Mouse (Mus musculus): ENCODE measurements around the gene Dusp13. TPM values are rescaled to one million over a fixed set of nuclear protein-coding genes. Genes with fewer than 3 reads are reported as not detected.

The Dusp13 gene
- polyA plus RNA-seq, 1 experiment from 2014 or later = not detected

DNA sequence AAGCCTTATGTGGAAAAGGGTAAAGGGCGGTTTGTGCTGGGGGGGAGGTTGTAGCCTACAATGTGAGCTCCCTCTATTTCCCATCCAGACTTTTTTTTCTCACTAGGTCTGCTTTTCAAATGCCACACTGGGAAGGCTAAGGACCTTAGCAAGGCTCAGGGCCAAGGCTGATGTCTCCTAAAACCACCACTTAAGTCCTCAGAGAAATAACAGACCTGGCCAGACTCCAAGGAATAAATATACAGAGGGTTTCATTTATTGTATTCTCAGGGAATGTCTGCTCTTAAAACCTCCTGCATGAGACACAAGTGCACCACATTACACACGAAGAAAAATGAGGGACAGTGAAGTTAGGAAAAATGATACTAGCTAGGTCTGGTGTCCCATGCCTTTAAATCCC, 39.8 kb downstream of the Dusp13 start:
- no peaks in the 10 kb centered on the region for H3K4me1 ChIP-seq (replicated peaks; ENCODE audit: insufficient read depth, low read length)
- no peaks in the 10 kb centered on the region for H3K27me3 ChIP-seq (ENCODE audit: insufficient read depth, low read length)
- H3K4me2 ChIP-seq (ENCODE audit: low read length) = no peak overlapping the region
- DNase-seq (ENCODE audit: low spot score) (no peak), ATAC-seq (replicated peaks; ENCODE audit: low FRiP score, low read depth) (no peak)
- H3K27ac ChIP-seq = no peak overlapping the region
- H3K9ac ChIP-seq (ENCODE audit: low read depth, low read length) = no peak overlapping the region
- no peaks in the 10 kb centered on the region for H3K36me3 ChIP-seq (ENCODE audit: insufficient read depth, low read length)
- TF ChIP-seq CTCF (IDR thresholded peaks at IDR 0.05; ENCODE audit: low read depth) = no peak
- no peak overlapping the region for H3K4me3 ChIP-seq (replicated peaks; ENCODE audit: low read depth, low read length)
- 84% methylated on average over 2 of the region's 2 CpGs for WGBS
- H3K9me3 ChIP-seq (replicated peaks; ENCODE audit: low read length) = no peaks in the 10 kb centered on the region

- H3K36me3 ChIP-seq (ENCODE audit: insufficient read depth, low read length) = no peaks in the 10 kb centered on the region
- TF ChIP-seq CTCF (IDR thresholded peaks at IDR 0.05; ENCODE audit: low read depth) = peak; percentile 37; the same call in 1 of the 2 replicates
- H3K27ac ChIP-seq = no peak overlapping the region
- no peak overlapping the region for H3K9ac ChIP-seq (ENCODE audit: low read depth, low read length)
- H3K27me3 ChIP-seq (ENCODE audit: insufficient read depth, low read length) = no peaks in the 10 kb centered on the region
- ATAC-seq (replicated peaks; ENCODE audit: low FRiP score, low read depth) = 0 out of 2 replicates have a peak, but pooled peaks have one; percentile 13
- no peaks in the 10 kb centered on the region for H3K4me1 ChIP-seq (replicated peaks; ENCODE audit: insufficient read depth, low read length)
- H3K4me2 ChIP-seq (ENCODE audit: low read length) = no peak overlapping the region
- DNase-seq (ENCODE audit: low spot score) = no peak
- 66% methylated on average over 2 of the region's 2 CpGs for WGBS
- no peak overlapping the region for H3K4me3 ChIP-seq (replicated peaks; ENCODE audit: low read depth, low read length)
- H3K9me3 ChIP-seq (replicated peaks; ENCODE audit: low read length) = no peaks in the 10 kb centered on the region
These were observed 41.4 kb downstream of the Dusp13 start for GRCm38 (mm10) chr14:21709545-21709944.

DNA sequence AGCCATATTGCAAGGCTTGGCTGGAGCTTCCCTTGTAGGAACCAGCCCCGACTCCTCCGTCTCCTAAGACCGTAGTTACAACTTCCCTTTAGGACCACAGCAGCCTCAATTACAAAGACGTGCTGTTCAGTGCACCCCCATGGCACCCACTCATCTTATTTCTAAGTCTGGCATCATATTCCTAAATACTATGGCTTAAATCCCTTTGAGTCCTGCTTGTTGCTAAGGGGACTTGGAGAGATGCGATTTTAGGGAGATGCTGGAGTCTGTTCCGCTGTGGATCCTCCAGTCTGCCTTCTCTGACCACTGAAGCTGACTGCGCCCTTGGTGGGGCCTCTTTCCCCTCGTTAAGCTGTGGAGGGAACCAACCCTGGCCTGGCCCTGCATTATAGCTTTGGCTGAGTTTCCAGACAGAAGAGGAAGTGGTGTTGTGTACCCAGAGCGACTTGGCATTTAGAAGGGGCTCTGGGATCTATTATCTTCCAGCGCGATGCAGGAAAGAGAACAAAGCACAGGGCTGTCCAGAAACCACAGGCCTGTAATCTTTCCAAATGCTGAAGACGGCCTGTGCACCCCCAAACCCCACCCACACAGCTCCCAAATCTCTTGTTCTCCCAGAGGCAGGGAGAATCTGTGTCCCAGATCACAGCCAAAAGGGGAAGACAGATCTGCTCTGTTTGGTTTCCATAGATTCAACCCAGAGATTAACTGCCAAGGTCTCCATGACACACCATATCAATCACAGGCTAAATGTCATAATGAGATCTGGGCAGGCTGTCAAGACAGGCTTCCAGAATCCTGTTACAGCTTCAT, 44.0 kb downstream of the Dusp13 start:
- ATAC-seq (replicated peaks; ENCODE audit: low FRiP score, low read depth) = no peak
- H3K36me3 ChIP-seq (ENCODE audit: insufficient read depth, low read length) = no peaks in the 10 kb centered on the region
- no peaks in the 10 kb centered on the region for H3K27me3 ChIP-seq (ENCODE audit: insufficient read depth, low read length)
- WGBS = 65% methylated on average over 12 of the region's 12 CpGs
- no peak for DNase-seq (ENCODE audit: low spot score)
- no peaks in the 10 kb centered on the region for H3K9me3 ChIP-seq (replicated peaks; ENCODE audit: low read length)
- no peak overlapping the region for H3K4me2 ChIP-seq (ENCODE audit: low read length)
- H3K4me1 ChIP-seq (replicated peaks; ENCODE audit: insufficient read depth, low read length) = 0 out of 2 replicates have a peak, but pooled peaks cover 4% of the 10 kb centered on the region
- TF ChIP-seq CTCF (IDR thresholded peaks at IDR 0.05; ENCODE audit: low read depth) = no peak
- H3K4me3 ChIP-seq (replicated peaks; ENCODE audit: low read depth, low read length) = no peak overlapping the region
- no peak overlapping the region for H3K27ac ChIP-seq
- no peak overlapping the region for H3K9ac ChIP-seq (ENCODE audit: low read depth, low read length)

DNA sequence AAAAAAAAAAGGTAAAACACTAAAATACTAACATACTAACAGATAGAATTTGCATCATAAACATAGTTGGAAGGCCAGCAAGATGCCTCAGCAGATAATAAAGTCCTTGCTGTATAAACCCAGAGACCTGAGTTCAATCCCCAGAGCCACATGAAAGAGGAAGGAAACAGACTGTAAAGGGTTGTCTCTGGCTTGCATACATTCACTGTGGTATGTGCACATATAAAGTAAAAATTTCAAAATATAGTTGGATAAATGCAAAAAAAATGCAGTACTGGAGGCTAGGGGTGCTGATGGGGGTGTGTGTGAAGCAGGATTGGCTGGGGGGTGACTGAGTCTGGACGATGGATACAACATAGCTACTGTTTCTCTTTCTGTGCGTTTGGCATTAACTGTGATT, 45.5 kb downstream of the Dusp13 start:
- H3K9ac ChIP-seq (ENCODE audit: low read depth, low read length) = no peak overlapping the region
- 0 out of 2 replicates have a peak, but pooled peaks cover 4% of the 10 kb centered on the region for H3K4me1 ChIP-seq (replicated peaks; ENCODE audit: insufficient read depth, low read length)
- no peak for TF ChIP-seq CTCF (IDR thresholded peaks at IDR 0.05; ENCODE audit: low read depth)
- ATAC-seq (replicated peaks; ENCODE audit: low FRiP score, low read depth) (no peak), DNase-seq (ENCODE audit: low spot score) (no peak)
- no peak overlapping the region for H3K27ac ChIP-seq
- WGBS = 83% methylated on average over 2 of the region's 2 CpGs
- no peaks in the 10 kb centered on the region for H3K36me3 ChIP-seq (ENCODE audit: insufficient read depth, low read length)
- no peaks in the 10 kb centered on the region for H3K27me3 ChIP-seq (ENCODE audit: insufficient read depth, low read length)
- no peak overlapping the region for H3K4me2 ChIP-seq (ENCODE audit: low read length)
- H3K4me3 ChIP-seq (replicated peaks; ENCODE audit: low read depth, low read length) = no peak overlapping the region
- H3K9me3 ChIP-seq (replicated peaks; ENCODE audit: low read length) = no peaks in the 10 kb centered on the region

DNA sequence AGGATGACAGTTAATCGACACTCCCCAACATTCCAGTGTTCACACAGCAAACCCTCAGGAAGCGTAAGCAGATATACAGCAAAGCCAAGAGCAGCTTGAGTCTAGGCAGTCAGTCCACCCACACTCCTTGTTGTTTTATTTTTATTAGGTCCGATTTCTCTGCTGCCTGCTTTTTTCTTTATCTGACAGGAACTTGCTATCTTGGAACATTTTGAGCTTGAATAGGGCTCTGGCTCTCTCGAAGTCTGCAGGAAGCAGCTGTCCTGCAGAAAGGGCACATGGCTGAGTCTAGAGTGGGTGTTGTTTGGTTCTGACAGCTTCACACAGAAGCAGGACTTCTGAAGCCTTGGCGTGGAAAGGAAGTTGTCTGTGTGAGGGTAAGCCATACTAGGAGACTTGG, 47.7 kb downstream of the Dusp13 start:
- H3K4me2 ChIP-seq (ENCODE audit: low read length) = no peak overlapping the region
- no peaks in the 10 kb centered on the region for H3K9me3 ChIP-seq (replicated peaks; ENCODE audit: low read length)
- ATAC-seq (replicated peaks; ENCODE audit: low FRiP score, low read depth) (no peak), DNase-seq (ENCODE audit: low spot score) (peak; percentile 70)
- H3K4me3 ChIP-seq (replicated peaks; ENCODE audit: low read depth, low read length) = no peak overlapping the region
- H3K4me1 ChIP-seq (replicated peaks; ENCODE audit: insufficient read depth, low read length) = 0 out of 2 replicates have a peak, but pooled peaks cover 4% of the 10 kb centered on the region
- 10% methylated on average over 5 of the region's 5 CpGs for WGBS
- TF ChIP-seq CTCF (IDR thresholded peaks at IDR 0.05; ENCODE audit: low read depth) = no peak
- H3K27ac ChIP-seq = no peak overlapping the region
- no peak overlapping the region for H3K9ac ChIP-seq (ENCODE audit: low read depth, low read length)
- H3K36me3 ChIP-seq (ENCODE audit: insufficient read depth, low read length) = no peaks in the 10 kb centered on the region
- no peaks in the 10 kb centered on the region for H3K27me3 ChIP-seq (ENCODE audit: insufficient read depth, low read length)

- WGBS = 79% methylated on average over 8 of the region's 8 CpGs
- no peak for DNase-seq (ENCODE audit: low spot score)
- H3K27me3 ChIP-seq (ENCODE audit: insufficient read depth, low read length) = no peaks in the 10 kb centered on the region
- no peaks in the 10 kb centered on the region for H3K36me3 ChIP-seq (ENCODE audit: insufficient read depth, low read length)
- 0 out of 2 replicates have a peak, but pooled peaks cover 4% of the 10 kb centered on the region for H3K4me1 ChIP-seq (replicated peaks; ENCODE audit: insufficient read depth, low read length)
- H3K9me3 ChIP-seq (replicated peaks; ENCODE audit: low read length) = no peaks in the 10 kb centered on the region
- H3K27ac ChIP-seq = no peak overlapping the region
- H3K9ac ChIP-seq (ENCODE audit: low read depth, low read length) = no peak overlapping the region
- TF ChIP-seq CTCF (IDR thresholded peaks at IDR 0.05; ENCODE audit: low read depth) = no peak
- no peak overlapping the region for H3K4me3 ChIP-seq (replicated peaks; ENCODE audit: low read depth, low read length)
- no peak overlapping the region for H3K4me2 ChIP-seq (ENCODE audit: low read length)
- no peak for ATAC-seq (replicated peaks; ENCODE audit: low FRiP score, low read depth)
These were observed 48.3 kb downstream of the Dusp13 start for GRCm38 (mm10) chr14:21702691-21703090.
